Mouse (Mus musculus) lung, postnatal 10 days (tissue): ENCODE data around the gene Shisal2b.
"Not testable (repeated sequence)": the region's sequence is repeated elsewhere in the genome, so short reads cannot be mapped to it uniquely, and the experiment has no call there.

Experiments
- DNase-seq: peaks from one replicate; pipeline ENCODE4 v3.0.0; 2021

Shisal2b gene

GRCm38 (mm10) chr13:104863127-104863979 lies at the start of gene Shisal2b:
Gene Shisal2b, minus strand, starts transcription at chr13:104863893.
- DNase-seq = peak; percentile 21

GRCm38 (mm10) chr13:104911626-104912025 lies 47.9 kb upstream of the Shisal2b start:
- not testable (repeated sequence) for DNase-seq

- not testable (repeated sequence) for DNase-seq
These were observed 47.3 kb upstream of the Shisal2b start for GRCm38 (mm10) chr13:104911006-104911405.

GRCm38 (mm10) chr13:104908691-104909090 lies 45.0 kb upstream of the Shisal2b start:
- DNase-seq = no peak

GRCm38 (mm10) chr13:104894771-104895170 lies 31.1 kb upstream of the Shisal2b start:
- no peak for DNase-seq

GRCm38 (mm10) chr13:104892337-104892736 lies 28.6 kb upstream of the Shisal2b start:
- no peak for DNase-seq

- no peak for DNase-seq
These were observed 22.8 kb upstream of the Shisal2b start for GRCm38 (mm10) chr13:104886308-104887032.

GRCm38 (mm10) chr13:104883566-104884249 lies 20.0 kb upstream of the Shisal2b start:
- DNase-seq = no peak

GRCm38 (mm10) chr13:104878508-104878907 lies 14.8 kb upstream of the Shisal2b start:
- DNase-seq = no peak

GRCm38 (mm10) chr13:104869907-104870306 lies 6.2 kb upstream of the Shisal2b start:
- DNase-seq = no peak

- DNase-seq = no peak
These were observed 3.0 kb upstream of the Shisal2b start for GRCm38 (mm10) chr13:104866726-104867125.

- no peak for DNase-seq
These were observed 10.0 kb downstream of the Shisal2b start for GRCm38 (mm10) chr13:104853645-104854044.

GRCm38 (mm10) chr13:104843295-104844089 lies 20.2 kb downstream of the Shisal2b start:
- no peak for DNase-seq

- DNase-seq = no peak
These were observed 21.8 kb downstream of the Shisal2b start for GRCm38 (mm10) chr13:104841937-104842336.

GRCm38 (mm10) chr13:104837628-104838027 lies 26.1 kb downstream of the Shisal2b start:
- DNase-seq = no peak

GRCm38 (mm10) chr13:104832811-104833210 lies 30.9 kb downstream of the Shisal2b start:
- DNase-seq = no peak

GRCm38 (mm10) chr13:104825470-104825869 lies 38.2 kb downstream of the Shisal2b start:
- no peak for DNase-seq

- no peak for DNase-seq
These were observed 41.3 kb downstream of the Shisal2b start for GRCm38 (mm10) chr13:104822411-104822838.

- no peak for DNase-seq
These were observed 41.8 kb downstream of the Shisal2b start for GRCm38 (mm10) chr13:104821908-104822307.

GRCm38 (mm10) chr13:104821192-104821591 lies 42.5 kb downstream of the Shisal2b start:
- no peak for DNase-seq

- DNase-seq = no peak
These were observed 46.0 kb downstream of the Shisal2b start for GRCm38 (mm10) chr13:104817696-104818095.
